Mouse (Mus musculus) gastrocnemius, adult 2 months (tissue): Measurements from ENCODE around the gene Tbx10. TPM values are rescaled to one million over a fixed set of nuclear protein-coding genes. Genes with fewer than 3 reads are reported as not detected.
"Not testable (repeated sequence)": the region's sequence is repeated elsewhere in the genome, so short reads cannot be mapped to it uniquely, and the experiment has no call there.

Experiments used
- DNase-seq: peaks from one replicate; pipeline ENCODE4 v3.0.0; 2022
- H3K27ac ChIP-seq: fragments of 200-600 bp; 2 replicates; pipeline ENCODE4 v1.8.1; 2022; ENCODE audit warnings: mild to moderate bottlenecking
- H3K4me3 ChIP-seq: fragments of 200-600 bp; 2 replicates; pipeline ENCODE4 v1.8.1; 2022; ENCODE audit warnings: mild to moderate bottlenecking, moderate library complexity
- CTCF ChIP-seq: fragments of 200-600 bp; IDR thresholded peaks from 2 replicates; pipeline ENCODE4 v1.8.1; 2022; ENCODE audit warnings: antibody characterized with exemption, mild to moderate bottlenecking, moderate library complexity
- intact Hi-C: fragments of 180-260 bp; cut with DNase I; formaldehyde crosslinking; loops from one replicate; pipeline ENCODE4 v1.15.1; 2025
- total RNA-seq, 2 experiments: library from RNA; stranded (reverse); gene quantifications; 2 replicates each; pipeline ENCODE4 v1.2.3; 2021

The Tbx10 gene
- total RNA-seq, 2 experiments from 2014 or later, result not detected

- H3K27ac ChIP-seq, result no peak overlapping the region
- H3K4me3 ChIP-seq, result no peak overlapping the region
- TF ChIP-seq CTCF, result no peak
- no peak for DNase-seq
- intact Hi-C loops, result no loop called here
Measured at GRCm38 (mm10) chr19:3959030-3959429, 33.5 kb upstream of the Tbx10 start.

GRCm38 (mm10) chr19:3960211-3960610 lies 32.3 kb upstream of the Tbx10 start:
- DNase-seq, result no peak
- TF ChIP-seq CTCF, result no peak
- Histone ChIP-seq H3K4me3 (no peak overlapping the region), H3K27ac (no peak overlapping the region)
- intact Hi-C loops, result no loop called here

- intact Hi-C loops, H3K4me3 ChIP-seq, H3K27ac ChIP-seq, DNase-seq: not testable (repeated sequence)
Measured at GRCm38 (mm10) chr19:3961805-3962204, 30.7 kb upstream of the Tbx10 start.

- no peak for DNase-seq
- intact Hi-C loops, result no loop called here
- TF ChIP-seq CTCF, result peak; percentile 32
Measured at GRCm38 (mm10) chr19:3962469-3962868, 30.1 kb upstream of the Tbx10 start.

GRCm38 (mm10) chr19:3964030-3964429 lies 28.5 kb upstream of the Tbx10 start:
- DNase-seq, result no peak
- Histone ChIP-seq H3K27ac (no peak overlapping the region), H3K4me3 (no peak overlapping the region)
- no peak for TF ChIP-seq CTCF
- intact Hi-C loops, result no loop called here

More at GRCm38 (mm10) chr19:3962469-3962868, 30.1 kb upstream of the Tbx10 start:
- no peak overlapping the region for H3K4me3 ChIP-seq
- no peak overlapping the region for H3K27ac ChIP-seq

GRCm38 (mm10) chr19:3966330-3967075 lies 26.0 kb upstream of the Tbx10 start:
- TF ChIP-seq CTCF, result no peak
- intact Hi-C loops, result no loop called here
- no peak overlapping the region for H3K4me3 ChIP-seq
- DNase-seq, result no peak
- no peak overlapping the region for H3K27ac ChIP-seq

- TF ChIP-seq CTCF, result no peak
- H3K27ac ChIP-seq, result no peak overlapping the region
- intact Hi-C loops, result no loop called here
- H3K4me3 ChIP-seq, result no peak overlapping the region
- DNase-seq, result no peak
Measured at GRCm38 (mm10) chr19:3967258-3967657, 25.3 kb upstream of the Tbx10 start.

GRCm38 (mm10) chr19:3972229-3972628 lies 20.3 kb upstream of the Tbx10 start, which contains the start of gene Aldh3b2:
Aldh3b2 (plus strand) TSS chr19:3972328.
- no peak for DNase-seq
- Histone ChIP-seq H3K27ac (no peak within 1 kb of the TSS), H3K4me3 (no peak within 1 kb of the TSS)
- intact Hi-C loops, result no loop called here
- no peak for TF ChIP-seq CTCF

GRCm38 (mm10) chr19:3974608-3975007 lies 17.9 kb upstream of the Tbx10 start:
- H3K4me3 ChIP-seq, DNase-seq, H3K27ac ChIP-seq, intact Hi-C loops: not testable (repeated sequence)

GRCm38 (mm10) chr19:3975866-3976265 lies 16.7 kb upstream of the Tbx10 start:
- no peak for DNase-seq
- intact Hi-C loops, result no loop called here
- H3K4me3 ChIP-seq, result no peak overlapping the region
- no peak for TF ChIP-seq CTCF
- no peak overlapping the region for H3K27ac ChIP-seq

- no peak overlapping the region for H3K4me3 ChIP-seq
- intact Hi-C loops, result loop anchor here (2.0 to 10.0 kb wide), 3 partner anchors 34 to 253 kb away; no protein-coding TSS in a partner anchor
- peak; percentile 94 for TF ChIP-seq CTCF
- H3K27ac ChIP-seq, result no peak overlapping the region
- DNase-seq, result peak; percentile 76
Measured at GRCm38 (mm10) chr19:3980309-3980708, 12.2 kb upstream of the Tbx10 start.

GRCm38 (mm10) chr19:3980917-3981316 lies 11.6 kb upstream of the Tbx10 start:
- no peak for DNase-seq
- intact Hi-C loops, result loop anchor here (2.0 to 10.0 kb wide), 3 partner anchors 34 to 254 kb away; no protein-coding TSS in a partner anchor
- Histone ChIP-seq H3K27ac (no peak overlapping the region), H3K4me3 (no peak overlapping the region)
- TF ChIP-seq CTCF, result no peak

GRCm38 (mm10) chr19:3983527-3984200 lies 8.9 kb upstream of the Tbx10 start:
- H3K4me3 ChIP-seq, result no peak overlapping the region
- no peak for TF ChIP-seq CTCF
- DNase-seq, result no peak
- H3K27ac ChIP-seq, result no peak overlapping the region; the same call in 1 of the 2 replicates
- intact Hi-C loops, result loop anchor here (5.0 to 10.0 kb wide), 2 partner anchors 199 to 256 kb away; no protein-coding TSS in a partner anchor
